Mouse (Mus musculus): Measurements from ENCODE around the gene Dnm3. TPM values are rescaled to one million over a fixed set of nuclear protein-coding genes. Genes with fewer than 3 reads are reported as not detected.

The Dnm3 gene
- total and polyA plus RNA-seq, 3 experiments: 1.5 to 7.8 (median 5.9) TPM

- Histone ChIP-seq H3K27ac (no peak overlapping the region), H3K4me1 (ENCODE audit: control insufficient read depth, insufficient read depth, low read length) (no peaks in the 10 kb centered on the region; the same call in 1 of the 2 replicates), H3K36me3 (ENCODE audit: control insufficient read depth, insufficient read depth, low read length) (no peaks in the 10 kb centered on the region), H3K27me3 (ENCODE audit: control insufficient read depth, insufficient read depth, low read length) (no peaks in the 10 kb centered on the region), H3K4me3 (no peak overlapping the region), H3K79me2 (replicated peaks; ENCODE audit: control insufficient read depth, insufficient read depth, low read length) (no peaks in the 10 kb centered on the region), H3K9ac (ENCODE audit: low read depth, low read length) (no peak overlapping the region)
- WGBS: 56% methylated on average over 7 of the region's 7 CpGs
- intact Hi-C loops (cut with DNase I): no loop called here
- TF ChIP-seq EP300 (IDR thresholded peaks at IDR 0.05; ENCODE audit: insufficient read depth, low read depth, low read length): no peak
- TF ChIP-seq CTCF (IDR thresholded peaks at IDR 0.05): no peak
- TF ChIP-seq POLR2A (IDR thresholded peaks at IDR 0.05; ENCODE audit: insufficient read depth, low read depth, low read length): no peak
- no peak for DNase-seq
Measured at GRCm38 (mm10) chr1:162163687-162164484, 313.9 kb downstream of the Dnm3 start.

DNA sequence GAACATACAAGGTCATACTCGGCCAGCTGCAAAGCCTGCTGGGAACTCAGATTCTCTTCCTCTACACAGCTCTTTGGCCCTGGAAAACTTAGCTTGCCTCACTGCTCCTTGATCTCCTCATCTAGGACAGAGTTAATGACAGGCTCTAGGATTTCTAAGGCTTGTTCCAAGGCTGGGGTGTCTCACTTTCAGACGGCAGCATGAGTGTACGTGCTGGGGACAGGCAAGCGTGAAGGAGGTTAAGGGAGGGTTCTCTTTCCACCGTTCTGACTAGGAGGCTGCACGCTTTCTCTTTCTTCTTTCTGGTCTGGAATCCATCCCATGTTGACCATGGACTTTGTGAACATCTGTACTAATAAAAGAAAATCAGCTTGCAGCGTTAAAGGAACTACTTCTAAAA, 315.2 kb downstream of the Dnm3 start:
- no peaks in the 10 kb centered on the region for H3K27me3 ChIP-seq (ENCODE audit: control insufficient read depth, insufficient read depth, low read length)
- no peaks in the 10 kb centered on the region; the same call in 1 of the 2 replicates for H3K4me1 ChIP-seq (ENCODE audit: control insufficient read depth, insufficient read depth, low read length)
- H3K36me3 ChIP-seq (ENCODE audit: control insufficient read depth, insufficient read depth, low read length): no peaks in the 10 kb centered on the region
- intact Hi-C loops (cut with DNase I): no loop called here
- H3K9ac ChIP-seq (ENCODE audit: low read depth, low read length): no peak overlapping the region
- DNase-seq: no peak
- H3K4me3 ChIP-seq: no peak overlapping the region
- no peak for TF ChIP-seq EP300 (IDR thresholded peaks at IDR 0.05; ENCODE audit: insufficient read depth, low read depth, low read length)
- no peak for TF ChIP-seq POLR2A (IDR thresholded peaks at IDR 0.05; ENCODE audit: insufficient read depth, low read depth, low read length)
- TF ChIP-seq CTCF (IDR thresholded peaks at IDR 0.05): no peak
- H3K79me2 ChIP-seq (replicated peaks; ENCODE audit: control insufficient read depth, insufficient read depth, low read length): no peaks in the 10 kb centered on the region
- H3K27ac ChIP-seq: no peak overlapping the region
- WGBS: 71% methylated on average over 7 of the region's 7 CpGs

GRCm38 (mm10) chr1:162162249-162162648, 315.6 kb downstream of the Dnm3 start:
- Histone ChIP-seq H3K27me3 (ENCODE audit: control insufficient read depth, insufficient read depth, low read length) (no peaks in the 10 kb centered on the region), H3K4me3 (no peak overlapping the region), H3K27ac (no peak overlapping the region), H3K4me1 (ENCODE audit: control insufficient read depth, insufficient read depth, low read length) (no peaks in the 10 kb centered on the region; the same call in 1 of the 2 replicates), H3K79me2 (replicated peaks; ENCODE audit: control insufficient read depth, insufficient read depth, low read length) (no peaks in the 10 kb centered on the region), H3K36me3 (ENCODE audit: control insufficient read depth, insufficient read depth, low read length) (no peaks in the 10 kb centered on the region), H3K9ac (ENCODE audit: low read depth, low read length) (no peak overlapping the region)
- no peak for TF ChIP-seq CTCF (IDR thresholded peaks at IDR 0.05)
- TF ChIP-seq POLR2A (IDR thresholded peaks at IDR 0.05; ENCODE audit: insufficient read depth, low read depth, low read length): no peak
- TF ChIP-seq EP300 (IDR thresholded peaks at IDR 0.05; ENCODE audit: insufficient read depth, low read depth, low read length): no peak
- 64% methylated on average over 5 of the region's 5 CpGs for WGBS
- intact Hi-C loops (cut with DNase I): no loop called here
- no peak for DNase-seq

- Histone ChIP-seq H3K4me3 (no peak overlapping the region), H3K9ac (ENCODE audit: low read depth, low read length) (no peak overlapping the region), H3K27me3 (ENCODE audit: control insufficient read depth, insufficient read depth, low read length) (no peaks in the 10 kb centered on the region), H3K27ac (no peak overlapping the region), H3K79me2 (replicated peaks; ENCODE audit: control insufficient read depth, insufficient read depth, low read length) (no peaks in the 10 kb centered on the region), H3K4me1 (ENCODE audit: control insufficient read depth, insufficient read depth, low read length) (no peaks in the 10 kb centered on the region; the same call in 1 of the 2 replicates), H3K36me3 (ENCODE audit: control insufficient read depth, insufficient read depth, low read length) (no peaks in the 10 kb centered on the region)
- 76% methylated on average over 1 of the region's 1 CpGs for WGBS
- no peak for DNase-seq
- intact Hi-C loops (cut with DNase I): no loop called here
- TF ChIP-seq POLR2A (IDR thresholded peaks at IDR 0.05; ENCODE audit: insufficient read depth, low read depth, low read length): no peak
- TF ChIP-seq EP300 (IDR thresholded peaks at IDR 0.05; ENCODE audit: insufficient read depth, low read depth, low read length): no peak
- TF ChIP-seq CTCF (IDR thresholded peaks at IDR 0.05): no peak
Measured at GRCm38 (mm10) chr1:162160718-162161117, 317.1 kb downstream of the Dnm3 start.

GRCm38 (mm10) chr1:162158486-162158885, 319.3 kb downstream of the Dnm3 start:
- Histone ChIP-seq H3K4me3 (no peak overlapping the region), H3K9ac (ENCODE audit: low read depth, low read length) (no peak overlapping the region), H3K4me1 (ENCODE audit: control insufficient read depth, insufficient read depth, low read length) (no peaks in the 10 kb centered on the region; the same call in 1 of the 2 replicates), H3K36me3 (ENCODE audit: control insufficient read depth, insufficient read depth, low read length) (no peaks in the 10 kb centered on the region), H3K27ac (no peak overlapping the region), H3K79me2 (replicated peaks; ENCODE audit: control insufficient read depth, insufficient read depth, low read length) (no peaks in the 10 kb centered on the region), H3K27me3 (ENCODE audit: control insufficient read depth, insufficient read depth, low read length) (no peaks in the 10 kb centered on the region)
- TF ChIP-seq POLR2A (IDR thresholded peaks at IDR 0.05; ENCODE audit: insufficient read depth, low read depth, low read length) (no peak), EP300 (IDR thresholded peaks at IDR 0.05; ENCODE audit: insufficient read depth, low read depth, low read length) (no peak), CTCF (IDR thresholded peaks at IDR 0.05) (no peak)
- 84% methylated on average over 2 of the region's 2 CpGs for WGBS
- no peak for DNase-seq
- intact Hi-C loops (cut with DNase I): no loop called here

GRCm38 (mm10) chr1:162157659-162158058, 320.2 kb downstream of the Dnm3 start:
- H3K27ac ChIP-seq: no peak overlapping the region
- H3K4me1 ChIP-seq (ENCODE audit: control insufficient read depth, insufficient read depth, low read length): no peaks in the 10 kb centered on the region; the same call in 1 of the 2 replicates
- no peak overlapping the region for H3K9ac ChIP-seq (ENCODE audit: low read depth, low read length)
- no peaks in the 10 kb centered on the region for H3K36me3 ChIP-seq (ENCODE audit: control insufficient read depth, insufficient read depth, low read length)
- 91% methylated on average over 5 of the region's 5 CpGs for WGBS
- no peak for TF ChIP-seq EP300 (IDR thresholded peaks at IDR 0.05; ENCODE audit: insufficient read depth, low read depth, low read length)
- no peak for TF ChIP-seq CTCF (IDR thresholded peaks at IDR 0.05)
- no peak for TF ChIP-seq POLR2A (IDR thresholded peaks at IDR 0.05; ENCODE audit: insufficient read depth, low read depth, low read length)
- no peaks in the 10 kb centered on the region for H3K79me2 ChIP-seq (replicated peaks; ENCODE audit: control insufficient read depth, insufficient read depth, low read length)
- no peaks in the 10 kb centered on the region for H3K27me3 ChIP-seq (ENCODE audit: control insufficient read depth, insufficient read depth, low read length)
- no peak overlapping the region for H3K4me3 ChIP-seq
- intact Hi-C loops (cut with DNase I): no loop called here
- DNase-seq: no peak

All from heart, adult 2 months (tissue).